Mouse (Mus musculus): ENCODE data around the gene Tenm2.

The Tenm2 gene

DNA sequence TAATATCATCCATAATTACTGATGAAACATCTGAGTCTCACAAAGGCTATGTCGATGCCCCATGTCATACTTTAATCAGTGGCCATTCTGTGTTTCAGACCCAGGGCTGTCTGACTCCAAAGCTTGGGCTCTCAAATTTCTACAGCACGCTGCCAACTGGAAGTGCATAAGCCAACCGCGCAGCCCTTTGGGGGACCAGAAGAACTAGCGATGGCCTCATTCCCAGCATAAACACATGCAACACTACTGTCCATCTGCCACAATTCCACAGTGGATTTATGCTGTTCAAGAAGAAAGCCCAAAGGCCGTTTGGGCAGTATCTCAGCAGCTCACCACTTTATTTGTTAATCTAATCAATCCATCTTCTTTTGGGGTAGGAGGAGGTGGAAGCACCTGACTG is 678.4 kb downstream of the Tenm2 start:
- DNase-seq, result no peak

GRCm38 (mm10) chr11:36553286-36553685 is 682.5 kb downstream of the Tenm2 start:
- DNase-seq, result no peak

DNA sequence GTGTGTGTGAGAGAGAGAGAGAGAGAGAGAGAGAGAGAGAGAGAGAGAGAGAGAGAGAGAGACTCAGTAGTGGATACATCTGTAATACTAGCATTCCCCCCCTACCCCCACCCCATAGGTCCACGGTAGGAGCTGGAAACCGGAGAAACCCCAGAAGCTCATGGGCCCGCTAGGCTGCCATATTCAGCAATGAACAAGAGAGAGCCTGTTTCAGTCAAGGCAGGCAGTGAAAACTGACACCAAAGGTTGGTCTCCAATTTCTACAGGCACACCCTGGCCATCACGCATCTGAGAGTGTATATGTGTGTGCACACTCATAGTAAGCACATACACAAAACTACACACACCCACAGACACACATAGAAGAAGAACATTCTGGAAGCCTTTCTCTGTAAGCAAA is 685.1 kb downstream of the Tenm2 start:
- DNase-seq, result no peak

- DNase-seq, result no peak
Observed at GRCm38 (mm10) chr11:36549398-36550139, 686.2 kb downstream of the Tenm2 start.

DNA sequence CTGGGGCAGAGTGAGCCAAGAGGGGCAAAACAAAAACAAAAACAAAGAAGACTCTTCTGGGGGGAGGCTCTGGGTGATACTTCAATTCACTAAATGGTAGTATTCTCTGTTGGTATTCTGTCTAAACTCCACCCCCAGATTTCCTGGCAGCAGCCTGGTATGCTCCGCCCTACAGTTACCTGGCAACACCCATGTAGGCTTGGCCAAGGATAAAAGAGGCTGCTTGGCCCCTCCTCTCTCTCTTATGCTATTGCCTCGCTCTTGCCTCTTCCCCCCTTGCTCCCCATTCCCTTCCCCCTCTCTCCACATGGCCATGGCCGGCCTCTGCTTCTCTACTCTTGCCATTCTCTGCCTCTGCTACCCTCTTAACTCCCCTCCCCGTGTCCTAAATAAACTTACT is 687.6 kb downstream of the Tenm2 start:
- DNase-seq, result no peak

- no peak for DNase-seq
Observed at GRCm38 (mm10) chr11:36538144-36538543, 697.6 kb downstream of the Tenm2 start.

- DNase-seq, result no peak
Observed at GRCm38 (mm10) chr11:36537573-36538133, 698.1 kb downstream of the Tenm2 start.

DNA sequence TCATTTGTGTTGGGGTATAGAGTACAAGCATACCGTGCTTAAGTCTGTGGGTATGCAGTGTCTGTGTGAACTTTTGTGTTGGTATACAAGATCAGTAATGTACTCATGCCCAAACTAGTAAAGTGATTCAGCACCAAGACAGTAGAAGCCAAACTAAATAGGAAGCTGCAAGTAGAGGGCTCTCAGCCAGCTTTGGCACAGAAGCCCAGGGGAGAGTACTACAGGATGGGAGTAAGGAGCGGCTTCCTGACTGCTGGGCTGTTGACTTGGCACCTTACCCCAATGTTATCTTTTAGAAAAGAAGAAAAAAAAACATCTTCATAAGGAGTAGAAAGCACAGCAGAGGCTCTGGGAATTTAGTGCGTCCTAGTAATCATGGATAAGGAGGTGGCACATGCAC is 700.2 kb downstream of the Tenm2 start:
- no peak for DNase-seq

DNA sequence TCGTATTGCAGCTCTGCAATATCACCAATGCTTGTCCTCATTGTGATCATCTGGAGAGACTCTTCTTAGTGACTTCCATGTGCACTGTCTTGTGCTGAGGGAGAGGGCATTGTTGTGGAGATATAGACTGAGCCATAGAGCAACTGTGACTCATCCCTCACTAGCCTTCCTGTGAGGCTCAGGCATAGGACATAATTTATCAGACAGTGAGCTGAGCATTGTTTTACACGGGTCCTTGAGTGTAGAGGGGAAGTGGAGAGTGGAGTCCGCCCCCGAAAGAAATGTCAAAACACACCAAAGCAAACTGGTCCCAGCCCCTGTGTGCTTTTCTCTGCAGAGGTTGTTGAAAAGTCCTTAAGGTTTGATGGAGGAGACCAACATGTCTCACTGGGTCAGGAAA is 704.1 kb downstream of the Tenm2 start:
- DNase-seq, result no peak

DNA sequence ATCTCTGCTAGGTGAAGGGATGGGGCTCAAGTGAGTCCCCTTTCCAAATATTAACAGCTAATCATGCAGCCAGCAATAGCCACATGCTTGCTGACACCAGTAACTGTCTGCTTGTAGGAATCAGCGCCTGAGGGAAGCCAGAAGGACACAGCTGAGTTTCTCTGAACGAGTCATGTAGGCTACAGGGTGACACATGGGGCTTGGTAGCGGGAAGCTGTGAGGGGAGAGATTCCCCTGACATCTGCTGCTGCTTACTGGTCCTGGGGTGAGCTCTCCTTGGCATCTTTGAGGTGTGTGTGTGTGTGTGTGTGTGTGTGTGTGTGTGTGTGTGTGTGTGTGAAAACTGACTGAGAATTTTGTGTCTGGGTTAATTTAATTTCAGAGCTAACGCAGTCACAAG is 708.3 kb downstream of the Tenm2 start:
- no peak for DNase-seq

- DNase-seq, result peak; percentile 81
Observed at GRCm38 (mm10) chr11:36526381-36526780, 709.4 kb downstream of the Tenm2 start.

GRCm38 (mm10) chr11:36512468-36512867 is 723.3 kb downstream of the Tenm2 start:
- DNase-seq, result no peak

- DNase-seq, result no peak
Observed at GRCm38 (mm10) chr11:36508312-36508711, 727.5 kb downstream of the Tenm2 start.

GRCm38 (mm10) chr11:36494898-36495548 is 740.7 kb downstream of the Tenm2 start:
- no peak for DNase-seq

- no peak for DNase-seq
Observed at GRCm38 (mm10) chr11:36492274-36492673, 743.5 kb downstream of the Tenm2 start.

GRCm38 (mm10) chr11:36490085-36490484 is 745.7 kb downstream of the Tenm2 start:
- DNase-seq, result no peak

- DNase-seq, result no peak
Observed at GRCm38 (mm10) chr11:36488666-36489065, 747.1 kb downstream of the Tenm2 start.

GRCm38 (mm10) chr11:36486092-36486491 is 749.7 kb downstream of the Tenm2 start:
- DNase-seq, result no peak

GRCm38 (mm10) chr11:36484466-36485069 is 751.2 kb downstream of the Tenm2 start:
- DNase-seq, result no peak

- no peak for DNase-seq
Observed at GRCm38 (mm10) chr11:36482136-36482535, 753.6 kb downstream of the Tenm2 start.

- DNase-seq, result no peak
Observed at GRCm38 (mm10) chr11:36481524-36481923, 754.2 kb downstream of the Tenm2 start.

- no peak for DNase-seq
Observed at GRCm38 (mm10) chr11:36481086-36481485, 754.7 kb downstream of the Tenm2 start.

GRCm38 (mm10) chr11:36469811-36470551 is 765.8 kb downstream of the Tenm2 start:
- DNase-seq, result no peak

Data from kidney, adult 18-20 months (tissue).